Mouse (Mus musculus): ENCODE measurements around the gene Mboat2.

DNA sequence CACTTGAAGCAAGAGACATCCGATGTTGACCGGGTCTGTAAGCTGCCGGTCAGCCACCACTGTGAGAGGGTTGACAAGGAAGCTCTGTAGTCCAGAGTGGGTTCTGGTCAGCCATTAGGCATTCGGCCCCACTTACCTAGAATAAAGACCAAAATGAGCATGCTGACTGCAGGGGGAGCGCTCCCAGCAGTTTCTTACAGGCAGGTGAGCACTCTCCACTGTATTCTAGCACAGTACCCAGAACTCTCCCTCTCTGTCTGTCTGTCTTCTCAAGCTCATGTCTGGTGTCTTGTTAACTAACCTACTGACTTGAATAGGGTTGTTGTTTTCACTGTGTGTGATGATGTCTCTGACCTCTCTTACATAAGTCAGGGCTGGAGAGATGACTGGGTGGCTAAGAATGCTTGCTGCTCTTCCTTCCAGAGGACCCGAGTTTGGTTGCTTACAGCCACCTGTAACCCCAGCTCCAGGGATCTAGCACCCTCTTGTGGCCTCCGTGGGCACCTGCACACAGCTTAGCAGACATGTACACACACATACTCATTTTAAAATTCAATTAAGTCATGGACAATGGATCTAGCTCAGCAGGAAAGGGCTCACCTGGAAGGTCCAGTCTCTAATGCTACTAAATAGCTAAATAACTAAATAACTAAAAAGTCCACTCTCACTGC is 119.8 kb downstream of the Mboat2 start:
- TF ChIP-seq CTCF (IDR thresholded peaks at IDR 0.05; ENCODE audit: low read depth, low read length) (peak; percentile 49), POLR2AphosphoS5 (IDR thresholded peaks at IDR 0.05; ENCODE audit: insufficient replicate concordance, low read depth, low read length) (no peak)
